Mouse (Mus musculus) CH12.LX (cell line): ENCODE data around the gene Trhde. TPM values are rescaled to one million over a fixed set of nuclear protein-coding genes. Genes with fewer than 3 reads are reported as not detected.

Experiments used
- DNase-seq: peaks from one replicate; pipeline ENCODE4 v3.0.0-alpha.2; 2013; ENCODE audit errors: extremely low read depth
- H3K27ac ChIP-seq: 2 replicates; pipeline ENCODE4 v1.5.1; 2012; ENCODE audit warnings: low read depth, mild to moderate bottlenecking, control low read depth, moderate library complexity; ENCODE audit not compliant: insufficient read depth
- H3K27me3 ChIP-seq: replicated peaks from 2 replicates; pipeline ENCODE3; 2012; ENCODE audit warnings: inconsistent platforms
- H3K36me3 ChIP-seq, 2 experiments: replicated peaks in 1 of 2; 2 replicates each; pipeline versions ENCODE3 to v1.6.1; 2012; ENCODE audit warnings: inconsistent platforms in 1 of 2, low read length in 1 of 2, mild to moderate bottlenecking in 1 of 2, mixed read lengths in 1 of 2, moderate library complexity in 1 of 2; ENCODE audit not compliant: control insufficient read depth in 1 of 2, insufficient read depth in 1 of 2
- H3K4me1 ChIP-seq, 2 experiments: 2 replicates each; pipeline ENCODE4 v1.6.1; 2012; ENCODE audit warnings: inconsistent platforms in 1 of 2, moderate library complexity in 1 of 2; ENCODE audit not compliant: insufficient read depth in 2 of 2, control insufficient read depth in 1 of 2
- H3K4me2 ChIP-seq: 2 replicates; pipeline ENCODE4 v1.6.1; 2012; ENCODE audit warnings: low read depth, mild to moderate bottlenecking, control low read depth; ENCODE audit not compliant: poor library complexity, insufficient read depth, severe bottlenecking
- H3K4me3 ChIP-seq, 3 experiments: fragments of 150-350 bp in 1 of 3; sonication (generic) in 1 of 3; replicated peaks in 1 of 3; 2 replicates each; pipeline versions ENCODE3 to v1.5.1; 2011 to 2012; ENCODE audit warnings: low read depth in 2 of 3, low read length in 2 of 3, mild to moderate bottlenecking in 2 of 3, moderate library complexity in 2 of 3, control low read depth in 1 of 3, improper control_type of control experiment in 1 of 3, inconsistent platforms in 1 of 3, mixed read lengths in 1 of 3; ENCODE audit not compliant: poor library complexity in 1 of 3
- H3K79me2 ChIP-seq: replicated peaks from 2 replicates; pipeline ENCODE4 v1.6.1; 2012; ENCODE audit warnings: mild to moderate bottlenecking, moderate library complexity; ENCODE audit not compliant: control insufficient read depth, poor library complexity, insufficient read depth, severe bottlenecking; ENCODE audit errors: extremely low read depth
- H3K9ac ChIP-seq: 2 replicates; pipeline ENCODE4 v1.6.1; 2012; ENCODE audit warnings: low read depth, mild to moderate bottlenecking, control low read depth, moderate library complexity; ENCODE audit not compliant: insufficient read depth
- H3K9me3 ChIP-seq: replicated peaks from 2 replicates; pipeline ENCODE3; 2012; ENCODE audit warnings: low read length, inconsistent platforms, mixed read lengths
- CHD1 ChIP-seq: IDR thresholded peaks from 2 replicates; pipeline ENCODE4 v1.6.1; 2012; ENCODE audit warnings: low read depth, low read length, improper control_type of control experiment, inconsistent platforms
- CHD2 ChIP-seq: IDR thresholded peaks from 2 replicates; pipeline ENCODE4 v1.6.1; 2011; ENCODE audit warnings: low read length, improper control_type of control experiment
- E2F4 ChIP-seq: IDR thresholded peaks from 2 replicates; pipeline ENCODE4 v1.6.1; 2011; ENCODE audit warnings: low read depth, low read length, improper control_type of control experiment; ENCODE audit not compliant: insufficient replicate concordance
- ELF1 ChIP-seq: IDR thresholded peaks from 2 replicates; pipeline ENCODE4 v1.6.1; 2014; ENCODE audit warnings: low read depth, mild to moderate bottlenecking, inconsistent platforms, low read length, improper control_type of control experiment
- EP300 ChIP-seq: IDR thresholded peaks from 2 replicates; pipeline ENCODE4 v1.6.1; 2011; ENCODE audit warnings: low read length, improper control_type of control experiment
- GABPA ChIP-seq: IDR thresholded peaks from 2 replicates; pipeline ENCODE4 v1.6.1; 2012; ENCODE audit warnings: low read depth, low read length, improper control_type of control experiment, inconsistent platforms; ENCODE audit not compliant: insufficient replicate concordance
- JUN ChIP-seq: IDR thresholded peaks from 2 replicates; pipeline ENCODE4 v1.6.1; 2011; ENCODE audit warnings: low read depth, mild to moderate bottlenecking, low read length, improper control_type of control experiment, moderate library complexity; ENCODE audit not compliant: insufficient read depth
- KAT2A ChIP-seq: IDR thresholded peaks from 2 replicates; pipeline ENCODE4 v1.6.1; 2012; ENCODE audit warnings: low read length, improper control_type of control experiment, inconsistent platforms; ENCODE audit not compliant: insufficient replicate concordance
- MAZ ChIP-seq: IDR thresholded peaks from 2 replicates; pipeline ENCODE4 v1.6.1; 2012; ENCODE audit warnings: low read depth, mild to moderate bottlenecking, inconsistent platforms, low read length, improper control_type of control experiment, moderate library complexity
- MEF2A ChIP-seq: IDR thresholded peaks from 2 replicates; pipeline ENCODE4 v1.6.1; 2014; ENCODE audit warnings: low read depth, mild to moderate bottlenecking, inconsistent platforms, low read length, improper control_type of control experiment, borderline replicate concordance
- MYC ChIP-seq: IDR thresholded peaks from 2 replicates; pipeline ENCODE4 v1.6.1; 2011; ENCODE audit warnings: low read depth, mild to moderate bottlenecking, improper control_type of control experiment, low read length
- NELFE ChIP-seq: IDR thresholded peaks from 2 replicates; pipeline ENCODE4 v1.6.1; 2011; ENCODE audit warnings: low read depth, low read length, improper control_type of control experiment
- PAX5 ChIP-seq: IDR thresholded peaks from 2 replicates; pipeline ENCODE4 v1.6.1; 2012; ENCODE audit warnings: low read length, inconsistent platforms, mixed read lengths
- RAD21 ChIP-seq: IDR thresholded peaks from 2 replicates; pipeline ENCODE4 v1.6.1; 2011; ENCODE audit warnings: low read depth, mild to moderate bottlenecking, low read length, improper control_type of control experiment, moderate library complexity
- TBP ChIP-seq: conservative IDR thresholded peaks from 2 replicates; pipeline ENCODE4 v1.6.1; 2011; ENCODE audit warnings: low read depth, low read length, improper control_type of control experiment
- USF1 ChIP-seq: IDR thresholded peaks from 2 replicates; pipeline ENCODE4 v1.6.1; 2014; ENCODE audit warnings: low read depth, mild to moderate bottlenecking, inconsistent platforms, low read length, improper control_type of control experiment
- ZKSCAN1 ChIP-seq: IDR thresholded peaks from 2 replicates; pipeline ENCODE4 v1.6.1; 2012; ENCODE audit warnings: low read depth, inconsistent platforms, low read length, improper control_type of control experiment, borderline replicate concordance
- ZMIZ1 ChIP-seq: IDR thresholded peaks from 2 replicates; pipeline ENCODE4 v1.6.1; 2012; ENCODE audit warnings: low read depth, mild to moderate bottlenecking, inconsistent platforms, low read length, improper control_type of control experiment
- ZNF384 ChIP-seq: IDR thresholded peaks from 2 replicates; pipeline ENCODE4 v1.6.1; 2012; ENCODE audit warnings: low read depth, low read length, improper control_type of control experiment, inconsistent platforms
- dilution Hi-C: fragments of 300-500 bp; cut with MboI; formaldehyde crosslinking; loops from 2 replicates; pipeline ENCODE4 v1.14.3; 2020; ENCODE audit warnings: low sequenced_read_pairs; ENCODE audit not compliant: extremely low pct_unique_long_range_greater_than_20kb, extremely low pct_ligation_motif_present
- in situ Hi-C: fragments of 300-500 bp; cut with MboI; formaldehyde crosslinking; loops from 3 replicates; pipeline ENCODE4 v1.14.3; 2019; ENCODE audit warnings: low sequenced_read_pairs, low pct_ligation_motif_present, low pct_unique_long_range_greater_than_20kb, mixed read lengths
- polyA plus RNA-seq: library from polyadenylated mRNA; unstranded; fragments of >175 nt; gene quantifications from 2 replicates; pipeline ENCODE4 v1.2.1, GENCODE M21; 2012; ENCODE audit warnings: low read depth; ENCODE audit not compliant: insufficient read length
- total RNA-seq, 2 experiments: library from RNA; depleted of rRNA; stranded (reverse); fragments of 300-350 nt in 1 of 2; fragments of >200 nt in 1 of 2; gene quantifications; 2 replicates each; pipeline ENCODE4 v1.2.3; 2012 to 2014

Gene Trhde
- total and polyA plus RNA-seq, 3 experiments = not detected

- Histone ChIP-seq H3K79me2 (no peaks in the 10 kb centered on the region), H3K4me1 (no peaks in the 10 kb centered on the region), H3K36me3 (no peaks in the 10 kb centered on the region), H3K4me2 (no peak overlapping the region), H3K9ac (no peak overlapping the region), H3K4me3 (no peak overlapping the region), H3K9me3 (no peaks in the 10 kb centered on the region), H3K27ac (no peak overlapping the region), H3K27me3 (no peaks in the 10 kb centered on the region)
- dilution Hi-C loops (no loop called here), in situ Hi-C loops (no loop called here)
- no peak for DNase-seq
- TF ChIP-seq USF1 (no peak), EP300 (no peak), JUN (no peak), E2F4 (no peak)
Measured at GRCm38 (mm10) chr10:114701791-114702190, 100.3 kb downstream of the Trhde start.

- H3K9me3 ChIP-seq = no peaks in the 10 kb centered on the region
- no peak overlapping the region for H3K9ac ChIP-seq
- H3K27ac ChIP-seq = no peak overlapping the region
- no peak for TF ChIP-seq ELF1
- no peaks in the 10 kb centered on the region for H3K79me2 ChIP-seq
- H3K27me3 ChIP-seq = no peaks in the 10 kb centered on the region
- no peak overlapping the region for H3K4me3 ChIP-seq
- in situ Hi-C loops (no loop called here), dilution Hi-C loops (no loop called here)
- H3K4me1 ChIP-seq = no peaks in the 10 kb centered on the region
- DNase-seq = no peak
- no peak overlapping the region for H3K4me2 ChIP-seq
- no peaks in the 10 kb centered on the region for H3K36me3 ChIP-seq
Measured at GRCm38 (mm10) chr10:114671791-114672415, 130.2 kb downstream of the Trhde start.

GRCm38 (mm10) chr10:114593046-114593445, 209.1 kb downstream of the Trhde start:
- H3K79me2 ChIP-seq = no peaks in the 10 kb centered on the region
- H3K9ac ChIP-seq = no peak overlapping the region
- TF ChIP-seq USF1 (no peak), TBP (no peak), ZKSCAN1 (no peak), CHD2 (no peak), RAD21 (no peak), PAX5 (no peak), GABPA (no peak), ELF1 (no peak), JUN (no peak), NELFE (no peak), ZMIZ1 (no peak), MAZ (no peak), CHD1 (no peak), MEF2A (no peak), KAT2A (no peak), MYC (no peak), ZNF384 (no peak)
- H3K4me2 ChIP-seq = no peak overlapping the region
- no peaks in the 10 kb centered on the region for H3K27me3 ChIP-seq
- DNase-seq = no peak
- H3K4me1 ChIP-seq = no peaks in the 10 kb centered on the region
- no peak overlapping the region for H3K4me3 ChIP-seq
- no peaks in the 10 kb centered on the region for H3K9me3 ChIP-seq
- dilution Hi-C loops (no loop called here), in situ Hi-C loops (no loop called here)
- no peaks in the 10 kb centered on the region for H3K36me3 ChIP-seq
- H3K27ac ChIP-seq = no peak overlapping the region
